Mouse (Mus musculus) bone marrow, adult 2 months (tissue): ENCODE results near the gene Cd3g. TPM values are rescaled to one million over a fixed set of nuclear protein-coding genes. Genes with fewer than 3 reads are reported as not detected.

Source experiments
- H3K27ac ChIP-seq: fragments of 200-500 bp; 2 replicates; pipeline ENCODE4 v1.5.1; 2012; ENCODE audit warnings: low read depth, mild to moderate bottlenecking, control low read depth, inconsistent platforms, low read length; ENCODE audit not compliant: control insufficient read depth, poor library complexity, insufficient read depth
- H3K4me1 ChIP-seq: fragments of 200-500 bp; 2 replicates; pipeline ENCODE4 v1.6.1; 2011; ENCODE audit warnings: low read length; ENCODE audit not compliant: control insufficient read depth, insufficient read depth
- H3K4me3 ChIP-seq: fragments of 200-500 bp; replicated peaks from 2 replicates; pipeline ENCODE3; 2011; ENCODE audit warnings: mild to moderate bottlenecking, low read depth, low read length, control low read depth; ENCODE audit not compliant: control insufficient read depth
- CTCF ChIP-seq: fragments of 200-500 bp; IDR thresholded peaks from 2 replicates; pipeline ENCODE4 v1.5.1; 2011; ENCODE audit warnings: low read length, control low read depth; ENCODE audit not compliant: control insufficient read depth, insufficient read depth
- POLR2A ChIP-seq: fragments of 200-500 bp; IDR thresholded peaks from 2 replicates; pipeline ENCODE4 v1.6.1; 2011; ENCODE audit warnings: low read depth, mild to moderate bottlenecking, control low read depth, low read length, borderline replicate concordance; ENCODE audit not compliant: control insufficient read depth
- WGBS: fragments of 180-500 bp; shearing (Covaris S2); methylation state at CpG from one replicate; pipeline ENCODE4 v1.1.7; 2018; 5-methylcytosine and 5-hydroxymethylcytosine counted together
- polyA plus RNA-seq: library from polyadenylated mRNA; stranded (reverse); fragments of >200 nt; gene quantifications from 2 replicates; pipeline ENCODE4 v1.2.4, GENCODE M21; 2011; ENCODE audit warnings: low replicate concordance; ENCODE audit not compliant: missing spikeins, insufficient read depth, insufficient read length

The Cd3g gene
- 5.4 and 7.0 TPM in 2 replicates for polyA plus RNA-seq

- TF ChIP-seq POLR2A (no peak), CTCF (no peak)
- Histone ChIP-seq H3K27ac (no peak within 1 kb of the TSS; the same call in 1 of the 2 replicates), H3K4me3 (no peak within 1 kb of the TSS), H3K4me1 (peaks cover 2% of the 10 kb centered on the region; the same call in 1 of the 2 replicates)
- 57% methylated on average over 3 of the region's 3 CpGs for WGBS
Measured at GRCm38 (mm10) chr9:44980242-44980641, at the start of gene Cd3g. TSS of gene Cd3g (minus strand) at chr9:44980431.

- no peak overlapping the region for H3K27ac ChIP-seq
- H3K4me3 ChIP-seq = no peak overlapping the region
- 23% methylated on average over 8 of the region's 8 CpGs for WGBS
- TF ChIP-seq POLR2A (no peak), CTCF (no peak)
- no peaks in the 10 kb centered on the region for H3K4me1 ChIP-seq
Measured at GRCm38 (mm10) chr9:45027376-45027775, 47.1 kb upstream of the Cd3g start.

GRCm38 (mm10) chr9:45024187-45024586, 44.0 kb upstream of the Cd3g start:
- no peak overlapping the region for H3K4me3 ChIP-seq
- WGBS = 74% methylated on average over 2 of the region's 2 CpGs
- H3K4me1 ChIP-seq = no peaks in the 10 kb centered on the region
- no peak for TF ChIP-seq POLR2A
- TF ChIP-seq CTCF = no peak
- H3K27ac ChIP-seq = no peak overlapping the region

GRCm38 (mm10) chr9:45023638-45024037, 43.4 kb upstream of the Cd3g start:
- no peak for TF ChIP-seq POLR2A
- TF ChIP-seq CTCF = no peak
- WGBS = 55% methylated on average over 3 of the region's 3 CpGs
- H3K4me3 ChIP-seq = no peak overlapping the region
- H3K4me1 ChIP-seq = no peaks in the 10 kb centered on the region
- H3K27ac ChIP-seq = no peak overlapping the region

DNA sequence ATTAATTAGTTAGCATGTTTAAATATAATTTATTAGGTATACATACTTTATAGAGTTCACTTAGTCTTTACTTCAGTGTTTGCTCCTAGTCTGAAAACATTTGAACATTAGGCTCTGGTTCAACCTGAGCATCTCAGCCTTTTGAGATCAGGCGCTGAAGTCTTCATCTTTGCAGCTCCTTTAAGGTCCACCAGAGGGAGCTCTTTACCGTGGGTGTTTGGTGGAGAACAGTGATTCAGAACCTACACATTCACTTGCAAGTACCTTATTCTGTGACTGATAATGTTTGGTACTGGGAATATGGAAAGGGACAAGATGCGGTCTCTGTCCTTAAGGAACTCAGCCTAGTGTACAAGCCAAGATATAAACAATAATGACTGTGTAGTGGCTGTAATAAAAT, 42.6 kb upstream of the Cd3g start:
- H3K4me1 ChIP-seq = no peaks in the 10 kb centered on the region
- TF ChIP-seq POLR2A (no peak), CTCF (peak; percentile 55)
- H3K27ac ChIP-seq = no peak overlapping the region
- H3K4me3 ChIP-seq = no peak overlapping the region
- 4% methylated on average over 3 of the region's 3 CpGs for WGBS

DNA sequence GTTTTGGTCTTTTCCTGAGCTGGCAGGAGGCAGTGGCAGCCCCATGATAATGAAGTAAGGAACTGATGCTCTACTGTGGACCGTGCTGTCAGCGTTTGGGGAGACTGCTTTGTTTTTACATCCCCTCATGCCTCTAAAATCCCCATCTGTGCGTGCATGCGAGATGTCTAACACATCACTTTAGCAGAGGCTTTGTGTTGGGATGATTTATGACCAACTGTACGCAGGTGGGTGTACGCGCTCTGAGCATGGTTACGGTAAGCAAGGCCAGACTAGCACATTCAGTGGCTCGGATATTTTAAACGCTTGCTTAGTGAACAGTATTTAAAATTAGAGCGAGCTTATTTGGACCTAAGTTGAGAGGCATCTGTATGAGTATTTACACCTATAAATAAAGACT, 37.8 kb upstream of the Cd3g start:
- Histone ChIP-seq H3K4me3 (no peak overlapping the region), H3K4me1 (no peaks in the 10 kb centered on the region), H3K27ac (no peak overlapping the region)
- TF ChIP-seq POLR2A (no peak), CTCF (no peak)
- WGBS = 74% methylated on average over 11 of the region's 11 CpGs

GRCm38 (mm10) chr9:45015841-45016240, 35.6 kb upstream of the Cd3g start:
- 56% methylated on average over 3 of the region's 3 CpGs for WGBS
- TF ChIP-seq CTCF (no peak), POLR2A (no peak)
- H3K27ac ChIP-seq = no peak overlapping the region

DNA sequence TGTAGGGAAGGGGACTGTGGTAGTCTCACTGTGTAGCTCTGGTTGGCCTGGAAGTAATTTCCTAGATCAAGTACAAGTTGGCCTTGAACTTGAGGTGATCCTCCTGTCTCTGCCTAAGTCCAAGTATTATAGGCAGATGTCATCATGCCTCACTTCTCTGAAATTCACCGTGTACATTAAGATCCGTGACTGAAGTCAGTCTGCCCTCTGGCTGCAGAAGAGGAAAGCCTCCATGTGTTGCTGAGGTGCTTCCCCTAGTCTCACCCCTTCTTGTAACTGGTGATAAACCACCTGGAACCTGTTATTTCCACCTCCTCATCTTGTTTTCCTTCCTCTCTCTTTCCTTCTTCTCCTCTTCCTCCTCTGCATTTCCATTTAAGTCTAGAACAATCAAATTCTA, 34.6 kb upstream of the Cd3g start:
- 10% methylated on average over 2 of the region's 2 CpGs for WGBS

More at GRCm38 (mm10) chr9:45015841-45016240, 35.6 kb upstream of the Cd3g start:
- Histone ChIP-seq H3K4me3 (no peak overlapping the region), H3K4me1 (no peaks in the 10 kb centered on the region)

GRCm38 (mm10) chr9:45011291-45011690, 31.1 kb upstream of the Cd3g start:
- Histone ChIP-seq H3K27ac (no peak overlapping the region), H3K4me1 (no peaks in the 10 kb centered on the region), H3K4me3 (no peak overlapping the region)
- WGBS = 55% methylated on average over 6 of the region's 6 CpGs
- no peak for TF ChIP-seq CTCF
- TF ChIP-seq POLR2A = no peak

More for the DNA sequence above, 34.6 kb upstream of the Cd3g start:
- no peaks in the 10 kb centered on the region for H3K4me1 ChIP-seq
- peak; percentile 46 for TF ChIP-seq CTCF
- no peak for TF ChIP-seq POLR2A
- H3K4me3 ChIP-seq = no peak overlapping the region
- H3K27ac ChIP-seq = no peak overlapping the region
